Mouse (Mus musculus) heart, adult 2 months (tissue): Measurements from ENCODE around the gene Rfx7.
A peak's percentile ranks its signal among the peaks of the same experiment; 100 is the strongest.

Experiments
- CTCF ChIP-seq: fragments of 200-600 bp; IDR thresholded peaks from 2 replicates; pipeline ENCODE4 v1.8.1; 2022; ENCODE audit warnings: antibody characterized with exemption, mild to moderate bottlenecking, moderate library complexity
- POLR2A ChIP-seq: fragments of 200-500 bp; IDR thresholded peaks from 2 replicates; pipeline ENCODE4 v1.6.1; 2011; ENCODE audit warnings: mild to moderate bottlenecking, low read depth, low read length, control low read depth; ENCODE audit not compliant: insufficient read depth

DNA sequence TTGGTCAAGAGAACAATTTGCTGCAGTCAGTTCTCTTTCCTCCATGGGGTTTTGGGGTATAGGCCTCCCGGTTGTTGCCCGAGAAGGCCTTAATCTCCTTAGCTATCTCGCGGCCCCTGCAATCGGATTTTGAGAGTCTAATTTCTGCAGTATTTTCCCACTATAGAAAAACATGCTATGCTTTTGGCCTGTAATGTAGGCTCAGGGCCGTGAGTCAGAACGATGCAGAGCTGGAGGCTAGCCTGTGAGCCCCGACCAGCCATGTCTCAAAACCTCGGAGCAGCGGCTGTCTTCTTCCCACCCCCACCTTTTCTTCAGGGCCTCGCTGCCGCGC lies 129.5 kb downstream of the Rfx7 start:
- TF ChIP-seq CTCF = no peak
- 0 out of 2 replicates have a peak, but pooled peaks have one; percentile 41 for TF ChIP-seq POLR2A
